31 mouse cellular contexts compared by ENCODE assay signal in the genomic region with DNA sequence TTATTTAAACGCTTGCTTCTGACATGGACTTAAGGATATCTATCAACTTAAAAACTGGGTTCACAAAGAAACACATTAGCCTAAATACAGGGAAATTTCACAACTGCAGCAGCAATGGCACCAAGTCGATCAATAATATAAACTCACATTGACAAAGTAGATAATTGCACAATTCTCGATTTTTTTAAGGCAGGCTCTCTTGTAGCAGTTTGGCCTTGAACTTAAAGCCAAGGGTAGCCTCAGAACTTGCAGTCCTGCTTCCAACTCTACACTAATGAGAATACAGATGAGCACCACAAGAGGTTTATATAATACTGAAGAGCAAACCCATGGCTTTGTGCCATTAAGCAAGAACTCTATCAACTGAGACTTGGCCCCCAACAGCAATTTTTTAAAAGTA. TPM values are rescaled to one million over a fixed set of nuclear protein-coding genes. Genes with fewer than 3 reads are reported as not detected.
"Had no signal": no experiment of that assay in that cellular context is flagged by ENCODE, and none has a peak within 500 bp of the region (broad histone marks: within the 10 kb centered on the region; RNA-seq: fewer than 3 reads in every experiment).

No protein-coding gene starts in this region.

- H3K27me3 ChIP-seq: embryonic facial prominence, embryonic 12.5 days; embryonic facial prominence, embryonic 13.5 days; embryonic facial prominence, embryonic 15.5 days; forebrain, embryonic 12.5 days; forebrain, embryonic 13.5 days; forebrain, embryonic 15.5 days had no signal

- H3K27ac ChIP-seq: embryonic facial prominence, embryonic 10.5 days; embryonic facial prominence, embryonic 12.5 days; embryonic facial prominence, embryonic 13.5 days; embryonic facial prominence, embryonic 15.5 days; forebrain, embryonic 10.5 days; forebrain, embryonic 12.5 days; forebrain, embryonic 13.5 days; forebrain, embryonic 15.5 days; gastrocnemius, adult 2 months; heart, adult 2 months had no signal

- H3K4me2 ChIP-seq: embryonic facial prominence, embryonic 12.5 days; embryonic facial prominence, embryonic 13.5 days; embryonic facial prominence, embryonic 15.5 days; forebrain, embryonic 12.5 days; forebrain, embryonic 13.5 days; forebrain, embryonic 15.5 days had no signal

- H3K9me3 ChIP-seq: embryonic facial prominence, embryonic 10.5 days; embryonic facial prominence, embryonic 12.5 days; embryonic facial prominence, embryonic 13.5 days; embryonic facial prominence, embryonic 15.5 days; forebrain, embryonic 10.5 days; forebrain, embryonic 12.5 days; forebrain, embryonic 13.5 days; forebrain, embryonic 15.5 days had no signal

- DNase-seq: cerebellum, adult 9-10 months; cerebellum, adult 9-11 months; cerebellum, postnatal 10 days; cerebellum, postnatal 14 days; cerebellum, postnatal 25 days; cerebellum, postnatal 36 days; embryo, embryonic 11 days; forebrain, postnatal 0 days; gastrocnemius, adult 2 months; gastrocnemius, postnatal 10 days; gastrocnemius, postnatal 14 days; gastrocnemius, postnatal 25 days; gastrocnemius, postnatal 36 days; heart, adult 11 months; heart, adult 18-20 months; heart, adult 2 months had no signal

- H3K4me3 ChIP-seq: embryonic facial prominence, embryonic 10.5 days; embryonic facial prominence, embryonic 12.5 days; embryonic facial prominence, embryonic 13.5 days; embryonic facial prominence, embryonic 15.5 days; erythroblast, embryonic 14.5 days; forebrain, embryonic 10.5 days; forebrain, embryonic 12.5 days; forebrain, embryonic 13.5 days; forebrain, embryonic 15.5 days; gastrocnemius, adult 2 months; heart, adult 2 months had no signal

- H3K9ac ChIP-seq: embryonic facial prominence, embryonic 12.5 days; embryonic facial prominence, embryonic 13.5 days; embryonic facial prominence, embryonic 15.5 days; forebrain, embryonic 12.5 days; forebrain, embryonic 13.5 days; forebrain, embryonic 15.5 days; forebrain, postnatal 0 days had no signal

- H3K4me1 ChIP-seq: embryonic facial prominence, embryonic 10.5 days; embryonic facial prominence, embryonic 12.5 days; embryonic facial prominence, embryonic 13.5 days; embryonic facial prominence, embryonic 15.5 days; forebrain, embryonic 10.5 days; forebrain, embryonic 12.5 days; forebrain, embryonic 13.5 days had no signal

- ATAC-seq: forebrain, embryonic 13.5 days; forebrain, embryonic 14.5 days; forebrain, embryonic 15.5 days; forebrain, embryonic 16.5 days; forebrain, postnatal 0 days had no signal

RNA-seq across cellular contexts. Expression of gene Slc17a8, which starts 15.9 kb away (rescaled TPM):
- total RNA-seq: common myeloid progenitor, adult 5-6 weeks; gastrocnemius, adult 2 months; gastrocnemius, adult 8-10 months; gastrocnemius, postnatal 25 days; gastrocnemius, postnatal 36 days; granulocyte monocyte progenitor cell, adult 5-6 weeks; heart, adult 18-20 months; heart, adult 2 months; heart, adult 8-10 months had no signal
- polyA plus RNA-seq: embryonic facial prominence, embryonic 13.5 days; erythroblast, embryonic 14.5 days; heart, adult 2 months had no signal
